Mouse (Mus musculus) skeletal muscle tissue, adult 2 months (tissue): ENCODE data around the gene March6.

ENCODE experiments used
- DNase-seq: peaks from one replicate; pipeline ENCODE4 v3.0.0-alpha.2; 2012; ENCODE audit warnings: low read depth, low spot score

Gene March6

DNA sequence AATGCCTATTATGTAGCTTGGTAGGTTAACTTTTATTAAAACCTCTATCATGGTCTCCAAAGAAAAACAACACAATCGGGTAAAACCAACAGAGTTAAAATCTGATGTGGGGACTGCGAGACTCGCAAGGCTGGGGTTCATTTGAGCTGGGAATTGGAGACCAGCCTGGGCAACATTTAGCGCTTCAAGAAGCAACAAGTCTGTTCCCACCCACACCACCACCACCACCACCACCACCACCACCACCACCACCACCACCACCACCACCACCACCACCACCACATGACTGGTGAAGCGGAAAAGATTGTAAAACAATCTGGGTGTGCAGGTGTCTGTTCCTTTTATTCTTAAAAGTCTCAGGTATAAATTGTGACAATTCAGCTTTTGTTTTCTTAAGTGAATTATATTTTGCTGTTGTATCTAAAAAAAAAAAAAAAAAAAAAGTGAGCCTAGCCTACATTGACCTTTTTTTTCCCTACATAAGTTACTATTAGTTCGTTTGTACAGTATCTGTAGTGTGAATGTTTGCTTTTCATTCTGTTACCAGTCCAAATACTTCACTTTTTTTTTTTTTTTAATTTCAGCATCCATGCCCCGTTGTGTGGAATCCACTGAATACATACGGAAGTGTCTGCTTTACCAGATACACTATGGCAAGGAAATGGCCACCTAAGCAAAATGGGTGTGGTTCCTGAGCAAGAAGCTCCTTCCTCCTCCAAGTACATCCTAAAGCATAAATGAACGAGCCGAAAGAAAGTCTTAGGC, 76.6 kb downstream of the March6 start:
- no peak for DNase-seq

DNA sequence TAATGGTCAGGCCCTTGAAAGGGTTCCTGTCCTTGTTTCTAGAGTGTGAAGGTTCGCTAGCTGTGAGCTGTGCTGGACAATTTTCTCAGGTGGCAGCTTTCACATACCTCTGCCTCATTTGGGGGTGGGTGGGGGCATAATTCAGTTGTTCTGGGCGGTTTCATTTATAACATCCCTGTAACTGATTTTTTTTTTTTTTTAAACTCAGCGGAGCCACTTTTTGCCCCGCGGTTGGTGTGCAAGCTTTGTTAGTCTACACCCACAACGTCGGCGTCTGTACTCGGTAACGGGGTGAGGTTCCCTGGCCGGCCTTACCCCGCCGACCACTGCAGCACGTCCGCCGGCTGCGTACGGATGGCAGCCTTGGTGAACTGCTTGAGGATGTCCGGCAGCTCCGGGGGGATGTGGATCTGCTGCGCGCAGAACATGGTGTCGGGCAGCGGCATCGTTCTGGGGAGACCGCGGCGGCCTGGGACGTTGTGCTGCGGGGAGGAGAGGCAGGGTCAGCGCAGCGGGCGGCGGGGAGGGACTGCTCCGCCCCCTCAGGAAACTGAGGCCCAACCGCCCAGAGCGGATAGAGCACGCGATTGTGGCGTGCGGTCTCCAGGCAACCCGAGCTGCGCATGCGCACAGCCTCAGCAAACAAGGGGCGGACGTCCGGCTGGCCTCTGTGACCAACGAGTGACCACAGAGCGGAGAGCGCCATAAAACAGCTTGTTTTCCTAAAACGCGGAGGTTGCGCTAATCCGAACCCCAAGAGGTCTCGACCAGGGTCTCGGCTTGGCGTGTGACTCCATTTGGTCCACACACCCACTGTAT, 77.5 kb downstream of the March6 start, which contains the start of gene Ropn1l:
Gene Ropn1l, minus strand, starts transcription at position 640 of the 819 bp plus-strand sequence.
- peak; percentile 93 for DNase-seq

- no peak for DNase-seq
Observed at GRCm38 (mm10) chr15:31452336-31453097, 78.3 kb downstream of the March6 start.

- no peak for DNase-seq
Observed at GRCm38 (mm10) chr15:31449772-31450171, 81.1 kb downstream of the March6 start.

- peak; percentile 55 for DNase-seq
Observed at GRCm38 (mm10) chr15:31447121-31447520, 83.7 kb downstream of the March6 start.

DNA sequence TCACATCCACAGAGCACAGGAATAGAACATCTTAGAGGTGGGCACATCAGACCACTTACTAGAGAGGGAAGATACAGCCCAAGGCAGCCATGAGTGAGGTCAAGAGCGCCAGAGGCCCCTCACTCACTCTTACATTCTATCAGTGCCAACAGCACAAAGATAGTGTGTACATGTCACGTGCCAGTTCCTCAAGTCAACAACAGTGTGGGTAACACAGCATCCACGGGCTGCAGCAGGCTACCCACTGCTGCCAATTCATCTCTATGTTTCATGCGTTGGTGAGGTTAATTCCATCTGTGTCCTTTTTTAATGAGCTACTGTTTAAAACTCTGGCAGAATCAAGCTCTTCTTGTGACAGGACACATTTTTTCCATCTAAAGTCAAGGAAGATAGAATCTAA, 88.2 kb downstream of the March6 start:
- no peak for DNase-seq

GRCm38 (mm10) chr15:31441996-31442395, 88.9 kb downstream of the March6 start:
- DNase-seq, result no peak

- peak; percentile 73 for DNase-seq
Observed at GRCm38 (mm10) chr15:31436811-31437210, 94.0 kb downstream of the March6 start.

GRCm38 (mm10) chr15:31436083-31436482, 94.8 kb downstream of the March6 start:
- no peak for DNase-seq

GRCm38 (mm10) chr15:31433768-31434167, 97.1 kb downstream of the March6 start:
- DNase-seq, result no peak

DNA sequence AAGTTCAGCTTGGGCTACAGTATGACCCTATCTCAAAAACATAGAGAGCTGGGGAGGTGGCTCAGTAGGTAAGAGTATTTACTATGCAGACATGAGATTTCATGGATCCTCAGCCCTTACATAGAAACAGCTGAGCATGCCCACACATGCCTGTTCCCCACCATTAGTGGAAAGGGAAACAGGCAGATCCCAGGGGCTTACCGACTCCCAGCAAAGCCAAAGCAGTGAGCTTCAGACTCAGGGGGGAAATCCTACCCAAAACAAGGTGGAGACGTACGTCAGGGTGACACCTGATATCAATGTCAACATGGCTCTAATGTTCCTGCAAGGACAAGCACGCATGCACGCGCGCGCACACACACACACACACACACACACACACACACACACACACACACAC, 99.0 kb downstream of the March6 start:
- no peak for DNase-seq

GRCm38 (mm10) chr15:31430014-31430413, 100.8 kb downstream of the March6 start:
- DNase-seq, result no peak

- no peak for DNase-seq
Observed at GRCm38 (mm10) chr15:31429429-31429828, 101.4 kb downstream of the March6 start.

DNA sequence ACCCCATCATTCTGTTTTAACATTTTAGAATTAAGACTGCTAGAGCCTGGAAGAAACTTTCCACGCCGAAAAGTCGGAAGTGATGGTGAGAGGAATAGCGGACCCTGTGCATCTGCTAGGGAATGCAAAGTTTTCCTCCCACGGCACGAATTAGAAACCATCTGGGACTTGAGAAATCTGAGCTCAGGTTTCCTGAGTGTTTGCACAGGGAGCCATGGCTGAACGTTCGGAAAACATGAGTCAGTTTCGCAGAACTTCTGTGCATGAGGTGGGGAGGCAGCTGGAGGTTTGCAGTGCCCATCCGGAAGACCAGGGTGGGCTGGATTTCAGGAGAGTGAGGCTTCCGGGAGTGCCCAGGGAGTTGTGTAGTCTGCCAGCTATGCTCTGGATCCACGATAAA, 102.3 kb downstream of the March6 start:
- no peak for DNase-seq

DNA sequence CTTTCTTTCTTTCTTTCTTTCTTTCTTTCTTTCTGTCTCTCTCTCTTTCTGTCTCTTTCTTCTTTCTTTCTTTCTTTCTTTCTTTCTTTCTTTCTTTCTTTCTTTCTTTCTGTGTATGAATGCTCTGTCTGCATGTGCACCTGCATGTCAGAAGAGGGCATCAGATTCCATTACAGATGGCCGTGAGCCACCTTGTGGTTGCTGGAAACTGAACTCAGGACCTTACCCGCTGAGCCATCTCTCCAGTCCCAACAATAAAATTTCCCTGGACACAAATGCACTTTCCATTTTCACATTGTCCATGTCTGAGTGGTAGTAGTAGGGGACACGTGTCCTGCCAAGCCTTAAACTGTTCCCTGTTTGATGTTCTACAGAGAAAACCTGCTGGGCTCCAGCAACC, 103.5 kb downstream of the March6 start:
- DNase-seq, result no peak

GRCm38 (mm10) chr15:31426066-31426706, 104.7 kb downstream of the March6 start:
- no peak for DNase-seq

- no peak for DNase-seq
Observed at GRCm38 (mm10) chr15:31422649-31423369, 108.0 kb downstream of the March6 start.

DNA sequence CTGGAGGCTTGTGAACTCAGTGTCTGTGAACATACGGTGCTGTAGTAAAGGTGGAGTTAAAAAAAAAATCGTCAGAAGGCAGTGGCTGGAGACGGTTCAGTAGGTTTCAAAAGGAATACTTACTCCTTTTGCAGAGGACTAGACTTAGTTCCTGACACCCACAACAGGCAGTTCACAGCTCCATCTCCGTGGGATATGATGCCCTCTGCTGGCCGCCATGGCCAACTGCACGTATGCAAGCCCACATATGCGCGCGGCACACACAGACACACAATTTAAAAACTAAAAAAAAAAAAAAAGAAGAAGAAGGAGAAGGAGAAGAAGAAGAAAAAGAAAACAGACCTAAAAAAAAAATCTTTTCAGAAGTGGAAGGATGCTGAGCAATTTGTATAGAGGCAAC, 111.8 kb downstream of the March6 start:
- no peak for DNase-seq

- DNase-seq, result no peak
Observed at GRCm38 (mm10) chr15:31418686-31419024, 112.2 kb downstream of the March6 start.

GRCm38 (mm10) chr15:31417796-31418685, 112.8 kb downstream of the March6 start:
- DNase-seq, result peak; percentile 20
